Mouse (Mus musculus): ENCODE results near the gene Ankrd1.

Ankrd1 gene

GRCm38 (mm10) chr19:36109318-36109944, 10.5 kb downstream of the Ankrd1 start:
- DNase-seq (ENCODE audit: low spot score in 2 of 2), result no peak

- no peak for DNase-seq (ENCODE audit: low spot score in 2 of 2)
Measured at GRCm38 (mm10) chr19:36103909-36104308, 16.0 kb downstream of the Ankrd1 start.

GRCm38 (mm10) chr19:36098916-36099315, 21.0 kb downstream of the Ankrd1 start:
- DNase-seq (ENCODE audit: low spot score in 2 of 2), result peak in 1 of 2 experiments; percentile 5

- no peak for DNase-seq (ENCODE audit: low spot score in 2 of 2)
Measured at GRCm38 (mm10) chr19:36098265-36098664, 21.6 kb downstream of the Ankrd1 start.

GRCm38 (mm10) chr19:36097194-36097593, 22.7 kb downstream of the Ankrd1 start:
- no peak for DNase-seq (ENCODE audit: low spot score in 2 of 2)

GRCm38 (mm10) chr19:36090781-36091180, 29.1 kb downstream of the Ankrd1 start:
- DNase-seq (ENCODE audit: low spot score in 2 of 2), result peak in 1 of 2 experiments; percentile 13

GRCm38 (mm10) chr19:36083262-36084225, 36.4 kb downstream of the Ankrd1 start, which contains the start of gene Rpp30:
TSS of gene Rpp30 (plus strand) at chr19:36083716.
- DNase-seq (ENCODE audit: low spot score in 2 of 2), result peak; percentile 81 to 87

- peak; percentile 22 to 31 for DNase-seq (ENCODE audit: low spot score in 2 of 2)
Measured at GRCm38 (mm10) chr19:36082606-36083261, 37.2 kb downstream of the Ankrd1 start.

- DNase-seq (ENCODE audit: low spot score in 2 of 2), result no peak
Measured at GRCm38 (mm10) chr19:36062801-36063529, 56.9 kb downstream of the Ankrd1 start.

All from right cerebral cortex, adult 2 months (tissue).